Mouse (Mus musculus) liver, postnatal 0 days (tissue): Measurements from ENCODE around the gene Syt8.

Experiments
- CTCF ChIP-seq: sonication (generic); IDR thresholded peaks from 2 replicates; pipeline ENCODE4 v1.5.1; 2016; ENCODE audit warnings: antibody characterized with exemption, low read depth
- EP300 ChIP-seq: IDR thresholded peaks from 2 replicates; pipeline ENCODE4 v1.6.1; 2016; ENCODE audit warnings: antibody characterized with exemption, low read depth, mild to moderate bottlenecking

- no peak for TF ChIP-seq CTCF
- no peak for TF ChIP-seq EP300
Measured at GRCm38 (mm10) chr7:142394261-142395190, 40.1 kb upstream of the Syt8 start.
